Mouse (Mus musculus): ENCODE data around the gene Fgfbp1.

The Fgfbp1 gene

DNA sequence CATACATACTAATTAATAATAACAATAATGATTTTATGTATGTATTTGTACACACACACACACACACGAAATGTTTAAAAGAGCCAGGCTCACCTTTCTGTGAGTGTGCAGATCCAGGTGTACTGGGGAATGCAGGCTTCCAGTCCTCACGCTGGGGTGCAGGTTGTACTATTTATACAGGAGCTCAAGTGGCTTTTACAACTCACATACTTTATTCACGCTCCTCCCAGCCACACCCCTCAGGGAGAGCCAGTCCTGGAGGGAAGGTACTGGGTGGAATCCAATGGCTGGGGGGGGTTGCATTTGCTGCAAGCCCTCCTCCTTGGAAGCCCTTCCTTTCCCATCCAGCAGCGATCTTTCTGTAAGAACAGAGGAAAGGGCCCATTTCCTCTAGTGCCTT is at the start of gene Fgfbp1:
Gene Fgfbp1, minus strand, starts transcription at position 160 of the 400 bp plus-strand sequence.
- DNase-seq (ENCODE audit: low spot score in 2 of 2), result no peak

DNA sequence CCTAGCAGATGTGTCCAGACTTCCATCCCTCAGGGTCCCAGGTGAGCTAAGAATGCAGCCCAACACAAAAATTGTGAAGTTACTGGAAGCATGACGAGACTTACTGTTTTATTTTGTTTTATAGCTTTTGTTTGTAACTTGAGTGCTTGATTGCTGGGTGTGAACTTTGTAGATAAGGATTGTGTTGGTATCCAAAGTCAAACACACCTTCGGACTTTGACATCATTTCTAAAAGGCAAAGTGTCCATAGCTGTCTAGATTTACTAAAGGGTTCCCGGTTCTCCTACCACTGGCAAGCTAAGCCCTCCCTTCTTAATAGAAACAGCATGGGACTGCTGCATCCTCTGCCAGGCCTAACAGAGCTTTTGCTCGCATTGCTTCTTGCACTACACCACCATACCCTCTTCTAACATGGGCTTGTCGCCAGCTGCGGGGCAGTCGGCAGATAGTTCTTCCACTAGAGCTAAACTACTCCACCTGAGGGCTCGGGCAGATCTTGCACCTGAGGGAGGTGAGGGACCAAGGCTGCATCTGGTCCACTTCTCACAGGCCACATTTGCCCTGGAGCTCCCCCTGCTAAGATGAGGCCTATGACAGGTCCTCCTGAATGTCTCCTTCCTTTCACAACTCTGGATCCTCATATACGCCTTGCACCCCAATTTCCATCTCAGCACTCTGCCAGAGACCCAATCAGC is 16.9 kb upstream of the Fgfbp1 start:
- no peak for DNase-seq (ENCODE audit: low spot score in 2 of 2)

DNA sequence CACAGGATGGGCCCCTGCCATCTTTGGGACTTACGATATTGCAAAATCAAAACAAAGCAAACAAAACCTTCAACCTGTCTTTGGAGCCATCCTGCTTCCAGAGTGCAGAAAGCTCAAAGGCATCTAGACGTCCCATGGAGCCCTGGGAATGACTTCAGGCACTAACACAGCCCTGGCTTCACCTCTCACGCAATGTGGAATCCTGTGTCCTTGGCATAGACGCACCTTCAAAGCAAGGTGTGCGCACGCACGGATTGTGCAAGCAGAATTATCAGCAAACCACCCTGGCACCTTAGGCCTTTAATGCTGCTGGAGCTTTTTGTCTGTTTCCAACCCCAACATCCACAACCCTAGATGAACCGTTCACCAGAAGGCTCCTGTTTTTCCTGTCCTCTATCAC is 16.0 kb upstream of the Fgfbp1 start:
- DNase-seq (ENCODE audit: low spot score in 2 of 2), result no peak

DNA sequence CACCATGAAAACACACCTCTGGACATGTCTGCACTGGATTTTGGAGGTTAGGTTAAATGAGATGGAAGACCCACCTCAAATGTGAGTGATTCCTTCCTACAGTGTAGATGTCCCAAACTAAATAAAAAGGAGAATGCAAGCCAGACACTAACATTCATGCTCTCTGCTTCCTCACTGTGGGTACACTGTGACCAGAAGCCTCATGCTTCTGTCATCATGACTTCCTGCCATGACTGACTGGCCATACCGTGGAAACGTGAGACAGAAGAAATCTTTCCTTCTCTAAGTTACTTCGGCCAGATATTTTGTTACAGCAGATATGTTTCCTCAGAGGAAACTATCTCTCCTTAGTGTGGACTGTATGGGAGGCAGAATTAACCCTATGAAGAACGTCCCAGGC is 14.6 kb upstream of the Fgfbp1 start:
- no peak for DNase-seq (ENCODE audit: low spot score in 2 of 2)

DNA sequence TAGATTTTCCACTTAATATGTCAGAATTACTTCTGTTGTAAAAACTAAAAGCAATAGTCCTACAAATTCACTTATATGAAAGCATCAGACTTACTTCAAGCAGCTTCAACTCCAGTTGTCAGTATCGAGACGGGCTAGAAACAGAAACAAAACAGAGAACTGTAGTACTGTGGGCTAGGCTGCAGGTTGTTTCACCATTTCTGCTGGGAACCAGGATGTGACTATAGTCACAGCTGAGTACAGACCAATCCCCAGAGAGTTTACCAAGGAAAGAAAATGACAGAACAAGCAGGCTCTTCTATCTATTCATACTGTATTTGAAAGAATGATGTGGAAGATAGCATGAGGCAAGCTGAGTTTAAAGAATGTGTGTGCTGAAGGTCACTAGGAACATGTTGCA is 13.4 kb upstream of the Fgfbp1 start:
- DNase-seq (ENCODE audit: low spot score in 2 of 2), result no peak

DNA sequence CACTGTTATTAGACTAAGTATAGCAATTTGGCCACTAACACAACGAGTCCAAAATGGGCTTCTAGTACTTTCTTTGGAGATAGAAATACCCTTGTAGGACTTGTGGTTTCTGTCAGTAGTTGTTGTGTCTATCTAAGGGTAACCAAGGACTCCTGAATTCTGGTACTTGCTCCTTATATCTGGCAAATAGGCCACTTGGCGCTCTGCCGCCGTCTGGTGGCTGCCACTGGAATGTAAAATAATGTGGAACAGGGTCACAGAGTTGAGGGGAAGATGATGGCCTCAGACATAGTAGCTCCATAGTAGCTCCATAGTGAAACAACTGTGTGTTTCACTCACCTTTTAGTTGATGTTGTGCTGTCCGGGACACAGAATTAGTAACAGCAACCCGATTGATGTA is 8.7 kb upstream of the Fgfbp1 start:
- peak; percentile 51 to 77 for DNase-seq (ENCODE audit: low spot score in 2 of 2)

DNA sequence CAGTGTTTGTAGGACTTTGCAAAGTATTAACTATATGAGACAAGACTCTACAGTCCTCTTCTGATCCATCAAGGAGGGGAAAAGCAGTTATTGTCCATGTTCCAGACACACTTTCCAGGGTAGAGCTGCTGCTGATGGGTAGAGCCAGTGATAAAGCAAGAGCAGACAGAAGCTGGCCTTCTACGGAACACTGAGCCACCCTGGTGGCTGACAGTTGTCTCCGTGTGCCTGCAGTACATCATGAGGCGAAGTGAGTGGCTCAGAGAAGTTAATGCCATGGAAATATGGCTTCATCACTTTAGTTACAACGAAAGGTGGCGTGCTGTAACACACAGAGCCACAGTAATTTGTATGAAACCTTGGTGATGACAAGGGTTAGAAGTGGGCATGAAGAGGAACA is 7.4 kb upstream of the Fgfbp1 start:
- DNase-seq (ENCODE audit: low spot score in 2 of 2), result peak in 1 of 2 experiments; percentile 27

DNA sequence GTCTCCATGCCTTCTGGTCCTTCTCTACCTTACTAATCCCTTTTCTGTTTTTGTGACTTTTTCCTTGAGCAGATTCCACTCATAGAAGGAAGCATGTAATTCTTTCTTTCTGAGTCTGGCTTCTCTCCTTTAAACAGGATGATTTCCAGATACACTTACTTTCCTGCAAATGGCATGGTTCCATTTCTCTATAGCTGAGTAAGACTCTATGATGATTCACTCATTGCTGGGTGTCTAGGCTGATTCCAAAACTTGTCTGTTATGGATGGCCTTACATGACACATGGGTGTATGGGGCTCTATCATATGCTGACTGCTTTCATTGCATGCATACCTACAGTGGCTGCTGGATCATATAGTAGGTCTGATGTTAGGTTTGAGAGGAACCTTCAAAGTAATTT is 4.6 kb upstream of the Fgfbp1 start:
- no peak for DNase-seq (ENCODE audit: low spot score in 2 of 2)

DNA sequence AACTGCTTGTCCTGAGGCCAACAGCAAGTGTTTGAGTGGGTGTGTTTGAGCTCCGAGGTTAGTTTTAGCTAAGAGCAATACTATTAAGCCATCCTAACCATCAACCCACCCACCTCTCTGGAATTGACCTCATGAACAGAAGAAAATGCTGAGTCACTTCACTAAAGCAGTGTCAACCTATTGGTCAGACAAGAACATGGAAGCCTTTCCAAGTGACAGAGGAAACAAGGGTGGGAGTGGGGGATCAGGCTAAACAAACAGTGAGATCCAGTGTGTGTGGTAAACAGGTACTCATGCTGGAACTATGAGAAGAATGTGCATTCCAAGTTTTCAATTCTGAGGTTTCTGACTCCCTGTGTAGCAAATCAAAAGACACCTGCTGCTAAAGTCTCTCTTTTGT is 1.3 kb upstream of the Fgfbp1 start:
- no peak for DNase-seq (ENCODE audit: low spot score in 2 of 2)

DNA sequence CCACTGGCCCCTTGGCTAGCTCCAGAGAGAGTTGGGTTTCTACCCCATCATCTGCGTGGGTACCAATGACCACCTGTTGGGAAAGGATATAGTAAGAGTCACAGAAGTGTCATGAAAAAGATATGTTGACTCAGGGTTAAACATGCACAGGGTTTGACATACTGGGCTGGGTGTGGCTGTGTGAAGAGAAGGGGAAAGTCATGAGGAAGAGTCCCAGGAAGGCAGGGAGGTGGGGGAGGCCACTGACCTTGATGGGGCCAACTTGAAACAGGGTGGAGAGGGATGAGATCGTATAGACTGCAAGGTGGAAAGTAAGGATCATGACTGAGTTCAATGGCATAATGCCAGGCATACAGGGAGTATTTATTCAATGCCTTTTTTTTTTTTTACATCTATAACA is 1.2 kb downstream of the Fgfbp1 start:
- no peak for DNase-seq (ENCODE audit: low spot score in 2 of 2)

DNA sequence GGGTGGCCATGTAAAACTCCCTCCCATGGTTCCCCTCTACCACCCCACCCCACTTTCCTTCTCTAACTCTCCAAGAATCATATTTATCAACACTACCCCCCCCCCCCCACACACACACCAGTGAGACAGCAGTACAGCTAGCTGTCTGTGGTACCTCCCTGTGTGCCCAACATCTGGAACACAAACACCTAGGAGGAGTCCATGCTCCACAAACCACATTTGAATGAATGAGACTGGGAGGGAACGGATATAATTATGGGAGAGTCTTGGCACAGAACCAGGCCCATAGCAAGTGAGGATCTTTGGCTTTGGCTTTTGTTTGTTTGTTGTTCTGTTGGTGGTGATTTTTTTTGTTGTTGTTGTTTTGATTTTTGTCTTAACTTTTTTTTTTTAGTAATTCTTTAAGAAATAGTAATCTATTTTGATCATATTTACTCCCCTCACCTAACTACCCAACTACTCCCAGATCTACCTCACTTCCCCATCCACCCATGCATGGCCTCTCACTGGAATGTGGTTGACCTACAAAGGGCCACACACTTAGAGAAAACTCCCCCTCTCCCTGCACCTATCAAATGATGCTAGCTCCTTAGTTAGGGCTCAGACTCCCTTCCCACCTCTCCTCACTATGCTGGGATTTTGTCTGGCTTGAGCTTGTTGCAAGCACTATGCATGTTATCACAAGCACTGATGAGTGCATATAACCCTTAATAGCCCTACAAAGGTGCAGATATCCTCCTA is 4.6 kb downstream of the Fgfbp1 start:
- DNase-seq (ENCODE audit: low spot score in 2 of 2), result no peak

DNA sequence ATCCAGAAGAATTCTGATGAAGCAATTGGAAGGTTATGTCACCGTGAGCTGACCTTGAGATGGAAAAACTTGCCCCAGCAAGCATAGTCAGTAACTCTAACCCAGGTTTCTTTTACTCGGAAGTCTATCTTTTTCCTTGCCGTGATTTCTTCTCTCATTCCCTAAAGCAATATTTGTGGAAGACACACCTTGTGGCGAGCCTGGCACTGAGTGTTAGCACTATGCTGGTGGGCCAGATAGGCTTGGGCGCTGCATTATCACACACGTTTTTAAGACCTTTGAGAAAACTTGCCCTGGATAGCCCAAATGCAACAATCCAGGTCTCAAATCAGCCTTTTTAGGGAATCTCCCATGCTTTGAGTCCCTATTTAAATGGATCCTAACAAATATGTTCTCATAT is 7.4 kb downstream of the Fgfbp1 start:
- DNase-seq (ENCODE audit: low spot score in 2 of 2), result no peak

DNA sequence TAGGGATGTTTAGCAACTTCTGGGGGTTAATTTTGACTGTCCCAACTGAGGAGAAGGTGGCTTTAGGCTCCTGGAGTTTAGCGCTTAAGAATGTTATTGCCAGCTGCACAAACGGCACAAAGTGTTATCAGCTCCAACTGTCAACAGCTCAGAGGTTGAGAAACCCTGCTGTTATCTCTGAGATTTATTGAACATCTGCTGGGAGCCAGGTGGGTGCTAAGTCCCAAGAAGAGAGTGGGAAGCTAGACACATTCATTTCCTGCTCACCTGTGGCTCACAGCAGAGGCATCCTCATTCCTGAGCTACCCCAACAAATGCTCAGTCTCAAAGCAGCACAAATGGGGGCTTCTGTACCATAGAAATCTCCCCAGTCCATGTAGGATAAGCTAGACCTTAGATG is 10.4 kb downstream of the Fgfbp1 start:
- DNase-seq (ENCODE audit: low spot score in 2 of 2), result peak; percentile 44 to 50

DNA sequence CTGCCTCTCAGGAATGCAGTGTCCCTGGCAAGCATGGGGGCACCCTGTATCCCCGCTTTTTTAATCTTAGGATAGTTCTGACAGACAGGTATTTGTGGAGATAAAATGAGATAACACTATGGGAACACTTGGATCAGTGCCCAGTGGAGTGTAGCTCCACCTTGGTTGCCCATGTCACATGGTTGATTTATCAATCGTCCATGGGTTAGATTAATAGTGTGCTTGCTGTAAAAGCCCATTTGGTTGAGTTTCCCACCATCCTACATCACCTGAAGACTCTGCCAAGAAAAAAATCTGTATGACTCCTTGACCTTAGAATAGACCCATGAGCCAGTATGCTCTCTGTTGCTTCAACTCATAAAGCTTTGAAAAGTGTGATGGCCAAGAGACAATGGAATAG is 11.0 kb downstream of the Fgfbp1 start:
- DNase-seq (ENCODE audit: low spot score in 2 of 2), result no peak

DNA sequence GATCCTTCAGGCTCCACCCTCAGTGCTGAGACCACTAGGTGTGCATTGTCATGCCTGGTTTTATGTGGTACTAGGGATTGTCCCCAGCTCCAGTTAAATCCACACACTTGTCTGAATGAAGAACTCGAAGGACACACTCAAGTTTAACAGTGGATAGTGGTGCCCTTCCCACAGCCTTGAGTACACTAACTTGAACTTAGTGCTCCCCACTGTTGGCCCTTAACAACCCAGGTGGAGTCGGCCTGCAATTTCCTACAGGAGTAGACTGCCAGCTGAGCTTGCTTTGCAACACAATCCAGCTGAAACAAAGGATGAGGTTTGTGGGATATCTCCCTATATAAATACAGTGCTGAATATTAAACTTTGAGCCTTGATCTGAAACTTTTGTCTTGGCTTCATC is 12.9 kb downstream of the Fgfbp1 start:
- no peak for DNase-seq (ENCODE audit: low spot score in 2 of 2)

DNA sequence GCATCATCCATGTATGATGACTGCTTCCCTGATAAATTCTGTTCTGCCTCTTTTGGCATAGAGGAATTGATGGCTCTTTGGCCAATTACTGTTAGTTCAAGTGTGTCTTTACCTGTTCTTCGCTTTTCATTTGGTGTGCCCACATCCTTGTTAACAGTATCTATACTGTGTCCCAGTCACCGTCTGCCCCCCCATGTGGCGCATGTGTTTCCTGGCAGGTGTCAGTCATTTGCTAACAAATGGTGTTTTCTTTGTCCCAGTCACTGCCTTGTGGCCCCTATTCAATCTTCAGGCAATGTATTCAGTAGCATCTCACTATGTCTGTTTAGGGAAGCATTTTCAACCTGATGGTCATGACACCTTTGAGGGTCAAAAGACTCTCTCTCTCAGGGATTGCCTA is 20.5 kb downstream of the Fgfbp1 start:
- DNase-seq (ENCODE audit: low spot score in 2 of 2), result peak; percentile 27 to 32

DNA sequence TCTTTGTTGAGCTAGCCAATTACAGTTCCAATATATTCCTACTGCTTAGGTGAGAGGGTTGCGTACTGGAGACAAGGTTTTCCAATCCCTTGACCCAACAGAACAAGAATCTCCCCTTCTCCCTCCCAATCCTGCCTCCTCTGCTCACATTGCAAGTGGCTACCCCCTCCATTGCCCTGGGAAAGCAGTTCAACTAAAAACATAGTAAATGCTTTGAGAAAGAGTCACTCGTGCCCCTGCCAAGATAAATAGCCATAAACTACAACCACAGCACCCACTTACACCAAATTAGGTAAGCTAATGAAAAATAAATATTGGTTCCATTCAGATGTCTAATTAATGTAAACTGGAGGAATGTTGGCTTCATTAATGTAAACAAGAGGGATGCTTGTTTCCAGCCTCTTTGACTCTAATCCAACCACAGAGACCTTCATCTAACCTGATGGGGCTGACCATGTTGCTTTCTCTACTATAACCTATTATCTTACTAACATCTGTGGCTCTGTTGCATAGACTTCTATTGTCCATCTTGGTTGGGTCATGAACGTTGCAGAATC is 21.6 kb downstream of the Fgfbp1 start:
- DNase-seq (ENCODE audit: low spot score in 2 of 2), result no peak

DNA sequence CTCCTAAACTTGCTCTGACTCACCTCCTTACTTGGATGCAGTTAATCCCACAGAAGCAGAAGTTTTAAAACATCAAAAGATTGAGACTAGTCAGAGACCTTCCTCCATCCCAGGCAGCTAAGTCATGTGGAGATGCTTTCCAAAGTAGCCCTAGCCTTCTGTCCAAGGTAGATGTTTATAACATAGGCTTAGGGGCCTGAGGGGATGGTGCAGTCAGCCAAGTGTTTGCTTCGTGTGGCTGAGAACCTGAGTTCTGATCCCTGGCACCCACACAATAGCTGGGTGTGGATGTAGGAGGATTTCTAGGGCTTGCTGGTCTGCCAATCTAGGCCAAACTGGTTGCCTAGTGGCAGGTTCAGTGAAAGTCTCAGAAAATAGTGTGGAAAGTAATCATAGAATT is 28.3 kb downstream of the Fgfbp1 start:
- no peak for DNase-seq (ENCODE audit: low spot score in 2 of 2)

DNA sequence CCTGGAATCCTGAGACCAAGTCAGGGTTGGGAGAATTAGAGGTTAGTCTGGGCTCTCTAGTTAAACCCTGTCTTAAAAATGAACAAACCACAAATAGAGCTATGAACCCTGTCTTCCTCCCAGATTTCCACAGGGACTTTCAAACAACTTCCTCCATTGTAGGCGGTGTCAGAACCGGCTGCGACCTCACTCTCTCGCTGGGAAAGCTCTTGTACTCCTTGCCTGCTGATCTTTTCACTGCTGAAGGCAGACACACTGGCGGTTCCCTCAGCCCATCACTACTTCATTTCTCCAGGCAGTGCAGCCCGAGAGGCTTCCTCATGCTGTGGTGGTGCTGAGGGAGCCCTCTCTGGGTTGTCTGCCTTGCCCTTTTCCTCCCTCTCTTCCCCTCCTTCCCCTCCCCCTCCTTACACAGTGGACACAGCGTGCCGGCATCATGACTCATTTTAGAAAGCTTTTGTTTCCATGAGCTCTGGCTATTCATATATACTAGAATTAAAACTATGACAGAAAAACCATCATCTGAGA is 32.8 kb downstream of the Fgfbp1 start:
- DNase-seq (ENCODE audit: low spot score in 2 of 2), result peak; percentile 16

DNA sequence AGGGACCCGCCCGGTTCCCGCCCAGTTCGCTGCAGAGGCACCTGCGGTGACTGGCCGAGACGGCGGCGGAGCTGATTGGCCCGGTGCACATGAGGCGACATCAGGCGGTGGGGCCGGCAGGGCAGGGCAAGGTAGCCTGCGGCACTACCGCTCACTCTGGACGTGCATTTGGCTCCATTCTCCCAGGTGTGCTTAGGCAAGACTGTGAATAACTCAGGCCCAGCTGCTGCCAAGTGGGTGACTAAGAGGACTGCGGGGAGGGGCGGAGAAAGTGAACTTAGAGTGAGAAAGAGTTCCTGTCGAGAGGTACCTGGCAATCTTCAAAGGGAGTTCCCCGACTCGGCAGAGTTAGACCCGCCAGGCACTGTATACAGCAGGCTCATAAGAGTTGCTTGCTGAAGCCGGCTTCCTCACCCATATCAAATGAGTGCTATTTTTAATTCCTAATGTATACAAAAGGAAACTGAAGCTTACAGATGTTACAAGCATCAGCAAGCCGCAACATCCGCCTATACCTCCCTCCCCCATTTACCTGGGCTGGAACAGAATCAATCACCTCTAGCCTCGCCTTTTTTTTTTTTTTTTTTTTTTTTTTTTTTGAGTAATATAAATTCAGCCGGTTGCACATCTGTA is 33.4 kb downstream of the Fgfbp1 start:
- DNase-seq (ENCODE audit: low spot score in 2 of 2), result peak; percentile 70 to 78

DNA sequence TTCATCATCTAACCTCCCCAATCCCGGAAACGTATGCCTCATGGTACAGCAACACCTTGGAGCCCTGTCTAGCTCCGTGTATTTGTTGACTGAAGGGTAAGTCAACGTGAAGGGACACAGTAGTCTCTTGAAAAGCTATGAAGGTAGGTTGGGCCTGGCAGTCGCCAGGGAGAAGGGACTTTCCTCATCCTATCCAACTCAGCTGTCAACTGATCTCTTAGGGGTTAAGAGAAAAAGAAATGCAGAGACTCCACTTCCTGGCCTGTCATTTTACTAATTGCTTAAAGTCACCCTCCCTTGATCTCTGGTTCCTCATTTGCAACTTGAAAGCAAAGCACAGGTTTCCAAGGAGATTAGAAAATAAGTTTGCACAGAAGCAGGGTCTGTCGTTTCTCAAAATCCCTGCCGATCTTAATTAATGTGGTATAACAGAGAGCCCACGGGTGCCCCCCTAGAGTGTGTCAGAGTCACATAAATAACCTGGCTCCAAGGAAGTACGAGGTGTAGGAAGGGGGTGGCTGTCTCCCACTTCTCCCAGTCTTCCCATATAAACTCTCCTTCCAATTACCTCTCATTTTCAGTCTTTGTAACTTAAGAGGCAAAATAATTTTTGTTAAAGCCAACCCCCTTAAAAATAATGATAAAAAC is 34.1 kb downstream of the Fgfbp1 start:
- peak in 1 of 2 experiments; percentile 12 for DNase-seq (ENCODE audit: low spot score in 2 of 2)

DNA sequence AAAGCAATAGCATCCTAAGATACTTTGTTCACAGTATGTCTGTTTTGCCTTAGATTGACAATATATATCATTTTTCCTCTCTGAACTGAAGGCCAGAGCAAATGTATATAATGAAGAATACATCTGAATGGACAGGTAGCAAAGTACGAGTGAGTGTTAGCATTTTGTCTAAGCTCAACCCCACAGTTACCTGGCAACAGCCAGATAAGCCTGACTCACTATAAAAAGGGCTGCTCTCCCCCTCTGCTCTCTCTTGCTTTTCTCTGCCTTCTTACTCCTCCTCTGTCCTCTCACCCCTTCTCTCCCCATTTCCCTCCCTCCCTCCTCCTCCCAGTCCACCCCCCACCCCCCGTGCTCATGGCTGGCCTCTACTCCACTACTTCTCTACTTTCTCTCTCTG is 48.3 kb downstream of the Fgfbp1 start:
- DNase-seq (ENCODE audit: low spot score in 2 of 2), result no peak

All from thymus, postnatal 10 days (tissue).